Mouse (Mus musculus): Measurements from ENCODE around the gene Capn6. TPM values are rescaled to one million over a fixed set of nuclear protein-coding genes. Genes with fewer than 3 reads are reported as not detected.
A peak's percentile ranks its signal among the peaks of the same experiment; 100 is the strongest.

Gene Capn6
- 7.5 and 9.5 TPM in 2 replicates for polyA plus RNA-seq (2012; rRNA removed)

- TF ChIP-seq POLR2A (IDR thresholded peaks at IDR 0.05; ENCODE audit: borderline replicate concordance, extremely low read depth, insufficient read depth, insufficient read length, poor library complexity, severe bottlenecking) (no peak), CTCF (IDR thresholded peaks at IDR 0.05; ENCODE audit: borderline replicate concordance, extremely low read depth, insufficient read depth, insufficient read length) (no peak)
- DNase-seq (ENCODE audit: low read depth) = peak; percentile 9
These were observed at the start of gene Capn6 for GRCm38 (mm10) chrX:143827212-143827611. TSS of gene Capn6 (minus strand) at chrX:143827414.

GRCm38 (mm10) chrX:143867129-143867664, 40.0 kb upstream of the Capn6 start:
- no peak for TF ChIP-seq CTCF (IDR thresholded peaks at IDR 0.05; ENCODE audit: borderline replicate concordance, extremely low read depth, insufficient read depth, insufficient read length)
- TF ChIP-seq POLR2A (IDR thresholded peaks at IDR 0.05; ENCODE audit: borderline replicate concordance, extremely low read depth, insufficient read depth, insufficient read length, poor library complexity, severe bottlenecking) = no peak

GRCm38 (mm10) chrX:143851351-143851750, 24.1 kb upstream of the Capn6 start:
- peak; percentile 23 for DNase-seq (ENCODE audit: low read depth)
- no peak for TF ChIP-seq CTCF (IDR thresholded peaks at IDR 0.05; ENCODE audit: borderline replicate concordance, extremely low read depth, insufficient read depth, insufficient read length)
- no peak for TF ChIP-seq POLR2A (IDR thresholded peaks at IDR 0.05; ENCODE audit: borderline replicate concordance, extremely low read depth, insufficient read depth, insufficient read length, poor library complexity, severe bottlenecking)

More at GRCm38 (mm10) chrX:143867129-143867664, 40.0 kb upstream of the Capn6 start:
- no peak for DNase-seq (ENCODE audit: low read depth)

- TF ChIP-seq POLR2A (IDR thresholded peaks at IDR 0.05; ENCODE audit: borderline replicate concordance, extremely low read depth, insufficient read depth, insufficient read length, poor library complexity, severe bottlenecking) (no peak), CTCF (IDR thresholded peaks at IDR 0.05; ENCODE audit: borderline replicate concordance, extremely low read depth, insufficient read depth, insufficient read length) (no peak)
- no peak for DNase-seq (ENCODE audit: low read depth)
These were observed 22.8 kb upstream of the Capn6 start for GRCm38 (mm10) chrX:143849969-143850368.

- TF ChIP-seq POLR2A (IDR thresholded peaks at IDR 0.05; ENCODE audit: borderline replicate concordance, extremely low read depth, insufficient read depth, insufficient read length, poor library complexity, severe bottlenecking) (no peak), CTCF (IDR thresholded peaks at IDR 0.05; ENCODE audit: borderline replicate concordance, extremely low read depth, insufficient read depth, insufficient read length) (no peak)
- DNase-seq (ENCODE audit: low read depth) = no peak
These were observed 19.4 kb upstream of the Capn6 start for GRCm38 (mm10) chrX:143846637-143847036.

- no peak for TF ChIP-seq CTCF (IDR thresholded peaks at IDR 0.05; ENCODE audit: borderline replicate concordance, extremely low read depth, insufficient read depth, insufficient read length)
- TF ChIP-seq POLR2A (IDR thresholded peaks at IDR 0.05; ENCODE audit: borderline replicate concordance, extremely low read depth, insufficient read depth, insufficient read length, poor library complexity, severe bottlenecking) = no peak
These were observed 693 bp downstream of the Capn6 start for GRCm38 (mm10) chrX:143826521-143826920.

GRCm38 (mm10) chrX:143818961-143819360, 8.3 kb downstream of the Capn6 start:
- TF ChIP-seq CTCF (IDR thresholded peaks at IDR 0.05; ENCODE audit: borderline replicate concordance, extremely low read depth, insufficient read depth, insufficient read length) (no peak), POLR2A (IDR thresholded peaks at IDR 0.05; ENCODE audit: borderline replicate concordance, extremely low read depth, insufficient read depth, insufficient read length, poor library complexity, severe bottlenecking) (no peak)
- peak; percentile 19 for DNase-seq (ENCODE audit: low read depth)

More at GRCm38 (mm10) chrX:143826521-143826920, 693 bp downstream of the Capn6 start:
- no peak for DNase-seq (ENCODE audit: low read depth)

GRCm38 (mm10) chrX:143815948-143816347, 11.3 kb downstream of the Capn6 start:
- TF ChIP-seq CTCF (IDR thresholded peaks at IDR 0.05; ENCODE audit: borderline replicate concordance, extremely low read depth, insufficient read depth, insufficient read length) (no peak), POLR2A (IDR thresholded peaks at IDR 0.05; ENCODE audit: borderline replicate concordance, extremely low read depth, insufficient read depth, insufficient read length, poor library complexity, severe bottlenecking) (no peak)
- no peak for DNase-seq (ENCODE audit: low read depth)

- TF ChIP-seq CTCF (IDR thresholded peaks at IDR 0.05; ENCODE audit: borderline replicate concordance, extremely low read depth, insufficient read depth, insufficient read length) = no peak
- TF ChIP-seq POLR2A (IDR thresholded peaks at IDR 0.05; ENCODE audit: borderline replicate concordance, extremely low read depth, insufficient read depth, insufficient read length, poor library complexity, severe bottlenecking) = no peak
- DNase-seq (ENCODE audit: low read depth) = peak; percentile 31
These were observed 64.7 kb downstream of the Capn6 start for GRCm38 (mm10) chrX:143762556-143762955.

Other genes starting within 250 kb of the Capn6 start
- gene Dcx, start 105.9 kb upstream of the Capn6 start, polyA plus RNA-seq (2012; rRNA removed) = 239 and 313 TPM in 2 replicates

Measured in brain, embryonic 14.5 days (tissue).